Mouse (Mus musculus) spleen, adult 2 months (tissue): ENCODE measurements at regions not wholly inside any gene's neighbourhood (a gene's known extent, or its start where the extent isn't known, plus 50 kb on each side); places are given as distances from the start of the nearest gene placed in this dataset.

Experiments used
- DNase-seq, 2 experiments: peaks; one replicate each; pipeline versions ENCODE4 v3.0.0 to v3.0.0-alpha.2; 2012 to 2021; ENCODE audit warnings: low spot score in 2 of 2, low read depth in 1 of 2
- H3K27ac ChIP-seq: fragments of 200-500 bp; 2 replicates; pipeline ENCODE4 v1.5.1; 2012; ENCODE audit warnings: low read length, inconsistent platforms; ENCODE audit not compliant: insufficient read depth
- H3K27me3 ChIP-seq: fragments of 200-500 bp; 2 replicates; pipeline ENCODE4 v1.6.1; 2012; ENCODE audit warnings: mild to moderate bottlenecking, moderate library complexity, low read length, inconsistent platforms; ENCODE audit not compliant: control insufficient read depth, insufficient read depth
- H3K36me3 ChIP-seq: fragments of 200-500 bp; 2 replicates; pipeline ENCODE4 v1.6.1; 2012; ENCODE audit warnings: mild to moderate bottlenecking, low read length, inconsistent platforms; ENCODE audit not compliant: control insufficient read depth, insufficient read depth
- H3K4me1 ChIP-seq: fragments of 200-500 bp; 2 replicates; pipeline ENCODE4 v1.6.1; 2011; ENCODE audit warnings: inconsistent platforms; ENCODE audit not compliant: control insufficient read depth, insufficient read depth, insufficient read length
- H3K4me3 ChIP-seq: fragments of 200-500 bp; 2 replicates; pipeline ENCODE4 v1.5.1; 2011; ENCODE audit warnings: mild to moderate bottlenecking, inconsistent platforms; ENCODE audit not compliant: insufficient read depth, insufficient read length; ENCODE audit errors: extremely low read depth
- CTCF ChIP-seq: fragments of 200-500 bp; IDR thresholded peaks from 2 replicates; pipeline ENCODE4 v1.5.1; 2011; ENCODE audit warnings: mild to moderate bottlenecking, inconsistent platforms; ENCODE audit not compliant: insufficient read depth, insufficient read length, insufficient replicate concordance; ENCODE audit errors: extremely low read depth
- POLR2A ChIP-seq: fragments of 200-500 bp; IDR thresholded peaks from 2 replicates; pipeline ENCODE4 v1.6.1; 2011; ENCODE audit warnings: low read depth, low read length, inconsistent platforms
- WGBS: fragments of 180-500 bp; shearing (Covaris S2); methylation state at CpG from one replicate; pipeline ENCODE4 v1.1.7; 2018; 5-methylcytosine and 5-hydroxymethylcytosine counted together

DNA sequence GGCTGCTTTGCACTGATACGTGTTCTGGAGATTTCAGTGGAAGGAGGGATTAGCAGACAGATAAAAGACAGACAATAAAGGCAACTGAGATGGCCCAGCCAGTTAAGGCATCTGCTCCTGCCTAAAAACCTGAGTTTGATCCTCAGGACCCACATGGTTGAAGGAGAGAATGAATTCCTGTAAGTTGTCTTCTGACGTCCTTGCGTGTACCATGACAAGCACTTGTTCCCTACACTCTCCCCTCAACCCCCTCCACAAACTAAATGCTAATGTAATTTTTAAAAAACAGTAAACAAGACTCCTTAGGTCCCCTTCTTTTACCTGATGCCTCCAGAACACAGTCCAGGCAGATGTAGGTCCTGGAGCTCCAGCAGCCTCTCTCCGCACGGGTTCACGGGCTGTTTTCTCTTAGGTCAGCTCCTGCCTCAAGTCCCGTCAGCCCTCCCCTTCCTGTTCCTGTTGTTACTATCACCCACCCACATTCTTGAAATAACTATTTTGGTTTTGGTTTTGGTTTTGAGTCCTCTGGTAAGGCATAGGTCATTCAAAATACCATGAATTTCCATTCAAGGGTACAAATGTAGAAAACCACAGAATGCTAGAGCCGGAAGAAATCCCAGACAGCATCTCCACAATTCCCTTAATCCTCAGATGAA lies 71.3 kb upstream of the Tgif1 start:
- DNase-seq: peak; percentile 41 to 71
- WGBS: 10% methylated on average over 8 of the region's 8 CpGs
- H3K27ac ChIP-seq: 0 out of 2 replicates have a peak overlapping the region, but pooled peaks have one; percentile 10
- TF ChIP-seq CTCF (no peak), POLR2A (peak; percentile 62)
- H3K4me3 ChIP-seq: peak overlapping the region; percentile 59
- no peaks in the 10 kb centered on the region for H3K4me1 ChIP-seq
- H3K27me3 ChIP-seq: no peaks in the 10 kb centered on the region
- H3K36me3 ChIP-seq: peaks cover 2% of the 10 kb centered on the region; the same call in 1 of the 2 replicates

DNA sequence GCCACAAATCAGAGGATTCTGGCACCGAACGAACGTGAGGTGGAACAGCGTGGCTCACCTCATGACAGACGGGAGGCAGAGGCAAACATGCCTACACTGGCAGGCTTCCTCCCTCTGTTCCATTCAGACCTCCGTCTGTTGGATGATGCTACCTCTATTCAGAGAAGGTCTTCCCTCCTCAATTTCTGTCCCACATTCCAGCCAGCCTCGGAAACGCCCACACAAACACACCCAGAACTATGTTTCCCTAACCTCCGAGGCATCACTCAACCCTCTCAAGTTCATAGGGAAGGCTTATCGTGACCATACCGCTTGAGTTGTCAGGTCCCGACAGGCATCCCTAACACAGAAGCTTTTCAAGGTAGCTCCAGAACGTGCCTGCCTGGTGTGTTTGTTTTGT lies 68.3 kb upstream of the Tgif1 start:
- WGBS: 92% methylated on average over 13 of the region's 13 CpGs
- Histone ChIP-seq H3K4me1 (no peaks in the 10 kb centered on the region), H3K4me3 (no peak overlapping the region), H3K27ac (no peak overlapping the region), H3K36me3 (peaks cover 2% of the 10 kb centered on the region; the same call in 1 of the 2 replicates), H3K27me3 (no peaks in the 10 kb centered on the region)
- DNase-seq: no peak
- no peak for TF ChIP-seq CTCF
- TF ChIP-seq POLR2A: no peak

DNA sequence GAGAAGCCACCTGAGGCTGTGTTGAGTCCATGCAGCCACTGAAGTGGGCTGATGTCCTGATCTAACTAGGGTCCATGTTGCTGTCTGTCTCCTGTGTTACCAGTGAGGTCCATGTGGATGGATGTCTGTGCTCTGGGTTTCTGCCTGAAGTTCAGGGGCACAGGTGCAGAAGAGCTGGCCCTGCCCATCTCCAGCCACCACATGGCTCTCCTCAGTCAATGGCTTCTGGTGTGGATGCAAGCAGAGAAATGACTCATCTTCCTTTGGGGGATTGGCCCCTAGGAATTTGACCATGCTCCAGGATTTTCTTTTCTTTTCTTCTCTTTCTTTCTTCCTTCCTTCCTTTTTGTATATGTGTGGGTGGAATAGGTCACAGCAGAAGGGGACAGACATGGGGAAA lies 66.8 kb upstream of the Tgif1 start:
- H3K4me1 ChIP-seq: no peaks in the 10 kb centered on the region
- H3K4me3 ChIP-seq: no peak overlapping the region
- no peak for DNase-seq
- no peak overlapping the region for H3K27ac ChIP-seq
- H3K27me3 ChIP-seq: no peaks in the 10 kb centered on the region
- TF ChIP-seq POLR2A (no peak), CTCF (no peak)
- peaks cover 2% of the 10 kb centered on the region; the same call in 1 of the 2 replicates for H3K36me3 ChIP-seq

DNA sequence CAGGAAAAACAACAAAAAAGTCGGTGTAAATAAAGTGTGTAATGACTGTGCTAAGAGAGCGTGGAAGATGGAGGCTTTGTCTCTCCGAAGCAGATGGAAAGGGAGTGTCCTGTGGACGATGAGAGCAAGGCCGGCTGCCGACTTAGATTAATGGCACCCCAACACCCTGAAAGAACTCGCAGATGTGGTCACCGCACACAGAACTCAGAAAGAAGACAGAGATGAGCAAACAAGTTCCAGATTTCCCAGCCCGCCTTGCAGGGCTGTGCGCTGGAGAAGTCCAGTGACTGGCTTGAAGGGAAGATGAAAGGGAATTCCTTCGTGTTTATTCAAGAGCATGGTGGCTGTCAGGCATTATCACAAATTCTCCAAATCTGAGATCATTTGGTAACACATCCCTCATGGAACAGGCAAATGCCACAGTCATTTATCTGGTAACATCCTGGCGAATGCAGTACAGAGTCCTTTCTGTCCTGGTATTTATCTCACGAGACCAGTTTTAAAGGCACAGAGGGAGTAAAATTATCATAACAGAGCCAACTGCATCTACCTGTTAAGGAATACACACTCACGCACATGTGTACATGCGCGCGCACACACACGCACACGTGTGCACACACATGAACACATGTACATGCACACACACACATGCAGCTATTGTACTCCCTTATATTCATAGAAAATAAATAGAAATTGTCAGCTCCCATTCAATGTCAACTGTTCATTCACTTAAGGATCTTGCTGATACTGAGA lies 64.0 kb upstream of the Tgif1 start:
- WGBS: 91% methylated on average over 19 of the region's 19 CpGs

DNA sequence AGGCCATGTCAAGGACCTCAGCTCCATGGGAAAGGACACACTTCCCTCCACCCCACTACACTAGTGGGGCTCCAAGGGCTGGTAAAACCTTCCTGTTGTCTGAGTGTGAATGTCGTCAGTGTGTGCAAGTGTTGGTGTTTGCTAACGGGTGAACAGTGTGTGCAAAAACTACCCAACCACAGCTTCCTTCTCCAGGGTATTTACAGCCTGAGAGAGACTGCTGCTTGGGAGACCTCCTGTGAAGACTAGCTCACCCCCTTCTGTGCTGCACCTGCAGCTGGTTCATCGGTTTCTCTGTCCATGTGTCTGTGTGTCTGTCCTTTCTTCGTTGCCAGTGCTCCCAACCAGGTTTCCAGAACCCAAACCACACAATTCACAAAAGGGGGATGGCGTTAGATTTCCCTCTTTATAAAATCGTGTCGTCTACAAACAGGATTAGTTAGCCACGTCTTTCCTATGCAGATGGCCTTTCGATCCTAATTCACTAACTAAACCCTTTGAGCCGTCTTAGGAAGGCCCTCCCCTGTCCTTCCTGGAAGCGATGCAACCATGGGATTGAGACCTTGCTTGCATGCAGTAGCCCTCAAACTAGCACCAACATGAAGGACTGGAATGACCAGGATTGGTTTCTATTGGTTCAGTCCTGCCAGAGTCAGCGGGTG lies 62.9 kb upstream of the Tgif1 start:
- WGBS: 39% methylated on average over 12 of the region's 12 CpGs
- TF ChIP-seq CTCF (no peak), POLR2A (no peak)
- Histone ChIP-seq H3K36me3 (peaks cover 2% of the 10 kb centered on the region; the same call in 1 of the 2 replicates), H3K27me3 (no peaks in the 10 kb centered on the region), H3K4me1 (no peaks in the 10 kb centered on the region), H3K4me3 (no peak overlapping the region), H3K27ac (no peak overlapping the region)
- DNase-seq: no peak

More for the DNA sequence above, 64.0 kb upstream of the Tgif1 start:
- no peaks in the 10 kb centered on the region for H3K4me1 ChIP-seq
- TF ChIP-seq POLR2A: no peak
- no peak for TF ChIP-seq CTCF
- DNase-seq: no peak
- no peak overlapping the region for H3K4me3 ChIP-seq
- no peaks in the 10 kb centered on the region for H3K27me3 ChIP-seq
- peaks cover 2% of the 10 kb centered on the region; the same call in 1 of the 2 replicates for H3K36me3 ChIP-seq
- H3K27ac ChIP-seq: no peak overlapping the region

DNA sequence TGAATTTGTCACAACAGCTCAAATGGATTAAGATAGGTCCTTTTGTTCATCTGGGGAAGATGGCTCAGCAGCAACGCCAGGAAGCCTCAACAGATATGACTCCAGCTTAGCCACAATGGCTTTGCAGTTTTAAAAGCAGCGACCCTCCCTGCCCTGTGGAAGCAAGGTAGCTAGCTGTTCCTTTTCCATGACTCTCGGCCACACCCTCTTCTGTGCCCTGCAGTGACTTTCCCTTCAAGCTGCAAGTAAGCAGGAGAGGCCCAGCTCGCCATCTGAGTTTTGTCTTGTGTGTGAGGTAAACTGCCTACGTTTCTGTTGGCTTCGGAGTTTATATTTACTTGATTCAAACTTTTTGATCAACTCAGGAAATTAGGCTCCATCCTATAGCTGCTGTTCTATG lies 62.1 kb upstream of the Tgif1 start:
- H3K4me1 ChIP-seq: no peaks in the 10 kb centered on the region
- DNase-seq: no peak
- H3K4me3 ChIP-seq: no peak overlapping the region
- 79% methylated on average over 6 of the region's 6 CpGs for WGBS
- H3K27me3 ChIP-seq: no peaks in the 10 kb centered on the region
- peaks cover 2% of the 10 kb centered on the region; the same call in 1 of the 2 replicates for H3K36me3 ChIP-seq
- no peak for TF ChIP-seq CTCF
- TF ChIP-seq POLR2A: no peak
- H3K27ac ChIP-seq: no peak overlapping the region

DNA sequence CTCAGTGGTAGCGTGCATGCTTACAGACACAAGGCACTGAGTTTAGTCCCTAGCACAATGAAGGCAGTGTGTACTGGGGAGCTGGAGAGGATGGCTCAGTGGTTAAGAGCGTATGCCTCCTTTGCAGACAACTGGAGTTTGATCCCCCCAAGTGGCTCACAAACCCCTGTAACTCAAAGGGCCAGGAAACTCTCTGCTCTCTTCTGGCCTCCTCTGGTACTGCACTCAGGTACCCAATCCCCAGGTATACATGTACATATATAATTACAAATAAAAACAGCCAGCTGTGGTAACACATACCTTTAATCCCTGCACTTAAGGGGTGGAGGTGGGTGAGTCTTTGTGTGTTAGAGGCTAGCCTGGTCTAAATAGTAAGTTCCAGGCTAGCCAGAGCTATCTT lies 56.9 kb upstream of the Tgif1 start:
- no peak overlapping the region for H3K4me3 ChIP-seq
- H3K27me3 ChIP-seq: no peaks in the 10 kb centered on the region
- TF ChIP-seq CTCF (no peak), POLR2A (no peak)
- no peaks in the 10 kb centered on the region for H3K4me1 ChIP-seq
- WGBS: 91% methylated on average over 2 of the region's 2 CpGs
- no peaks in the 10 kb centered on the region for H3K36me3 ChIP-seq
- no peak for DNase-seq
- H3K27ac ChIP-seq: no peak overlapping the region
